Mouse (Mus musculus) spleen, adult 2 months (tissue): ENCODE measurements around the gene Gpc6. TPM values are rescaled to one million over a fixed set of nuclear protein-coding genes. Genes with fewer than 3 reads are reported as not detected.

Experiments
- DNase-seq, 2 experiments: peaks; one replicate each; pipeline versions ENCODE4 v3.0.0 to v3.0.0-alpha.2; 2012 to 2021; ENCODE audit warnings: low spot score in 2 of 2, low read depth in 1 of 2
- H3K27ac ChIP-seq: fragments of 200-500 bp; 2 replicates; pipeline ENCODE4 v1.5.1; 2012; ENCODE audit warnings: low read length, inconsistent platforms; ENCODE audit not compliant: insufficient read depth
- H3K27me3 ChIP-seq: fragments of 200-500 bp; 2 replicates; pipeline ENCODE4 v1.6.1; 2012; ENCODE audit warnings: mild to moderate bottlenecking, moderate library complexity, low read length, inconsistent platforms; ENCODE audit not compliant: control insufficient read depth, insufficient read depth
- H3K36me3 ChIP-seq: fragments of 200-500 bp; 2 replicates; pipeline ENCODE4 v1.6.1; 2012; ENCODE audit warnings: mild to moderate bottlenecking, low read length, inconsistent platforms; ENCODE audit not compliant: control insufficient read depth, insufficient read depth
- H3K4me1 ChIP-seq: fragments of 200-500 bp; 2 replicates; pipeline ENCODE4 v1.6.1; 2011; ENCODE audit warnings: inconsistent platforms; ENCODE audit not compliant: control insufficient read depth, insufficient read depth, insufficient read length
- H3K4me3 ChIP-seq: fragments of 200-500 bp; 2 replicates; pipeline ENCODE4 v1.5.1; 2011; ENCODE audit warnings: mild to moderate bottlenecking, inconsistent platforms; ENCODE audit not compliant: insufficient read depth, insufficient read length; ENCODE audit errors: extremely low read depth
- CTCF ChIP-seq: fragments of 200-500 bp; IDR thresholded peaks from 2 replicates; pipeline ENCODE4 v1.5.1; 2011; ENCODE audit warnings: mild to moderate bottlenecking, inconsistent platforms; ENCODE audit not compliant: insufficient read depth, insufficient read length, insufficient replicate concordance; ENCODE audit errors: extremely low read depth
- POLR2A ChIP-seq: fragments of 200-500 bp; IDR thresholded peaks from 2 replicates; pipeline ENCODE4 v1.6.1; 2011; ENCODE audit warnings: low read depth, low read length, inconsistent platforms
- WGBS: fragments of 180-500 bp; shearing (Covaris S2); methylation state at CpG from one replicate; pipeline ENCODE4 v1.1.7; 2018; 5-methylcytosine and 5-hydroxymethylcytosine counted together
- polyA plus RNA-seq: library from polyadenylated mRNA; depleted of rRNA; stranded (reverse); fragments of >200 nt; gene quantifications from 2 replicates; pipeline ENCODE4 v1.2.3, GENCODE M21; 2012

Gpc6 gene
- polyA plus RNA-seq, 1 experiment: 0.67 TPM

DNA sequence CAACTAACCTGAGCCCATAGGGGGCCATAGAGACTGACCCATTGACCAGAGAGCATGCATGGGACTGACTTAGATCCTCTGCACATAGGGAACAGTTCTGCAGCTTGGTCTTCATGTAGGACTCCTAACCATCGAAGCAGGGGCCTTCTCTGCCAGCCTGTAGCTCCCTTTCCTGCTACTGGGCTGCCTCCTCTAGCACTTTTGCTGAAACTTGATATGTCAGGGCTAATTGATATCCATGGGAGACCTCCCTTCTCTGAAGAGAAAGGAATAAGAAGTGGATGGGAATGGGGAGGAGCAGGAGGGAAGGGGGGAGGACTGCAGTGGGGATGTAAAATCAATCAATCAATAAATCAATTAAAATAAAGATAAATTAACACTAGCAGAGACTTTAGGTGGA lies 678.7 kb downstream of the Gpc6 start:
- Histone ChIP-seq H3K27ac (no peak overlapping the region), H3K4me1 (no peaks in the 10 kb centered on the region), H3K27me3 (no peaks in the 10 kb centered on the region), H3K4me3 (no peak overlapping the region), H3K36me3 (no peaks in the 10 kb centered on the region)
- no peak for TF ChIP-seq POLR2A
- no peak for TF ChIP-seq CTCF
- WGBS: 71% methylated on average over 1 of the region's 1 CpGs
- DNase-seq: no peak

DNA sequence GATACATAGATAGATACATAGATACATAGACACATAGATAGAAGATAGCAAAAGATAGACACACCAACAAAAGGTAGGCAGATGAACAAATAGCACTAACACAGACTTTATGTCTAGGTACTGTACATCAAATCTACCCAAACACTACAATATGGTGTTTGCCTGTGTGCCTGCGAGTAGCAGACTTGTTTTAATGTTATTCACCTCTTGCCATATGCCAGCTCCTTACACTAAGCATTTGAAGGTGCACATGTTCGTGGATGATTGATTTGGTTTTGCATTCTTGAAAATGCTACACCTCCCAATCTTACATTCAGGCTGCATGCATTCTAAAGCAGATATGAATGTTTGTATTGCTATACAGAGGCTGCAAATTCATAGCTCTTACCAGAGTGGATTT lies 680.6 kb downstream of the Gpc6 start:
- Histone ChIP-seq H3K4me1 (no peaks in the 10 kb centered on the region), H3K27ac (no peak overlapping the region), H3K36me3 (no peaks in the 10 kb centered on the region), H3K4me3 (no peak overlapping the region), H3K27me3 (no peaks in the 10 kb centered on the region)
- DNase-seq: no peak
- WGBS: 83% methylated on average over 2 of the region's 2 CpGs
- TF ChIP-seq CTCF (no peak), POLR2A (no peak)

DNA sequence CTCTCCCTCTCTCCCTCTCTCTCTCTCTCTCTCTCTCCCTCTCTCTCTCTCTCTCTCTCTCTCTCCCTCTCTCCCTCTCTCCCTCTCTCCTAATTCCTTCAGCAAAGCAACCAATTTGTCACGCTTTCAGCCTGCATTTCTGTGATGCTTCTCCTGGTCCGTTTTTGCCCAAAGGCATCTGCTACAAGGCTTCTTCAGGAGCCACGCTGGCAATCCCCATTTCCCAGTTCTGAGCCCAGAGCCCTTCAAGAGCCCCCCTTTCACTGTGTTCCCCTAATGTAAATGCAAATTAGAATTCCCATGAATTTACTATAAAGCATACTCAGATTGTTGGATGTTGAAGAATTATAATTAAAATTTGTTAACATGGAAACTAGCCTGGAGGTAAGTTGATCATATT lies 686.0 kb downstream of the Gpc6 start:
- no peak for DNase-seq
- Histone ChIP-seq H3K27ac (no peak overlapping the region), H3K4me1 (no peaks in the 10 kb centered on the region), H3K36me3 (no peaks in the 10 kb centered on the region), H3K27me3 (no peaks in the 10 kb centered on the region), H3K4me3 (no peak overlapping the region)
- whole genome bisulfite sequencing: 92% methylated on average over 3 of the region's 3 CpGs
- no peak for TF ChIP-seq POLR2A
- no peak for TF ChIP-seq CTCF

DNA sequence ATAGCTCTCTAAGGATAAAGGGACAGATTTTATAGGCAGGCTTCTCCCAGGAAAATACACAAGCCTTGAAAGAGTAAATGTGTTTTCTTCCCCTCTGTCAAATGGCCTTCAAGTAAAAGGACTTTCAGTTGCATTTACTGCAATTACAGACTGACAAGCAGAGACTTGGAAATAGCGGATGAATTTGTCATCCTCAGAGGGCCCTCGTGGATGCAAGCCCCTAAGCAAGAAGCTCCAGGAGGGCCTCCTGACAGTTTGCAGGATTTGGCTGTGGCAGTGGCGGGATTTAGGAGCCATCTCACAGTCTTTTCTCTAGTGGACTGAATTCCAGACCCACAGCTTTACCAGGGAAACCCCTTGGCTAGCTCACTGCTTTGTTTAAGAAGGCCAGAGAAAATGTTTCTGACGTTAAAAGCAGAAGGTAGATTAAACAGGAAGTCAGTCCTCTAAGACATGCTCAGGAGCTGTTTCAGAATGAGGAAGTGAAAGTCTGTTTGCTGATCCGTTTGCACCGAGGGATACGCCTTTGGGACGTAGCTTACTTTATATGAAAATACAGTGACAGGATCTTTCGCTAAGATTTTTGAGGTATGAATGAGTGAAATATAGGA lies 700.1 kb downstream of the Gpc6 start:
- Histone ChIP-seq H3K4me3 (no peak overlapping the region), H3K27ac (peak overlapping the region; percentile 78), H3K4me1 (peaks cover 4% of the 10 kb centered on the region), H3K27me3 (no peaks in the 10 kb centered on the region), H3K36me3 (no peaks in the 10 kb centered on the region)
- TF ChIP-seq POLR2A (no peak), CTCF (no peak)
- 12% methylated on average over 9 of the region's 9 CpGs for WGBS
- DNase-seq: peak; percentile 21 to 59

DNA sequence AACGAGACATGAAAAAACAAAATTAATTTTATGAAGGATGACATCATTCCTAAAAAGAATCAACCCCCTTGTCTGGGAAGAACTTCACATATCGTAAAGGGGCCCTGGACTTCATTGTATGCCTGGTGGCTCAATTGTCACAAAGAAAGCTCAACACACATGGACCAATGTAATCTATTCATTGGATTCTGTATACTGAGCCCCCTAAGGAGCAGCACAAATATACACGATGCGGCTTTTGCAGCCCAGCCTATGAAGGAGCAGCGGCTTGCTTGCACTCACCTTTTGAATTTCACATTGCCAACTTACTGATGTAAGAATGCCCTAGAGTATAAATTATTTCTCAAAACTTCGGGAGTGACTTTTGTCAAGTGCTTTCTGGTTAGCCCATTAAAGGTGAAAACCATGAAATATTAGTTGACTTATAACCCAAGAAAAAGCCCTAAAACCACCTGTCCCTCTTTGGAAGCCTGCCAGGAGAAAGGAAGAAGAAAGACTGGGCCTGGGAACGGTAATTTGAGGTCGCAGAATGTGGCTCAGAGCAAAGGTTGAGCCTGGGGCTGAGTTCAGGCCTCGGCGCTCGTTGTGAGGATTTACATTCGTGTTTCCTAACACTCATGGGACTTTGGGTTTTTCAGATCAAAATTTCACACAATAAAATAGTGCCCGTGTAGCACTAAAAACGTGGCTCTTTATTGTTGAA lies 709.3 kb downstream of the Gpc6 start:
- H3K27me3 ChIP-seq: no peaks in the 10 kb centered on the region
- no peaks in the 10 kb centered on the region for H3K36me3 ChIP-seq
- no peak overlapping the region for H3K27ac ChIP-seq
- no peaks in the 10 kb centered on the region for H3K4me1 ChIP-seq
- H3K4me3 ChIP-seq: no peak overlapping the region
- WGBS: 88% methylated on average over 14 of the region's 14 CpGs
- no peak for TF ChIP-seq CTCF
- no peak for TF ChIP-seq POLR2A
- DNase-seq: no peak

DNA sequence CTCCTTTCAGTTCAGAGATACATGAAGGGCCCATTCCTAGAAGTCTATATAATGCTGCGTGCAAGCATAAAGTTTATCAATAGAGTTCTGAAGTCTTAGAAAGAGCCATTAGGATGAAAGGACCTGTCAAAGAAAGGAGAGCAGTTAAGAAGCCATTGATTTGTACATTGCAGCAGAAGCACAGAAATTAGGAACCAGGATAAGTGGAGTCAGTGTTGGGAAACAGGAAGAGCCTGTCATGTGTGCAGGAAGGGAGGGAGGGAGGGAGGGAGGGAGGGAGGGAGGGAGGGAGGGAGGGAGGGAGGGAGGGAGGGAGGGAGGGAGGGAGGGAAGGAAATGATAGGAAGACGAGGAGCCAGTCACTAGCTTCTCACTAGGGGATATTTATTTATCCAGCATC lies 716.7 kb downstream of the Gpc6 start:
- WGBS: 80% methylated on average over 2 of the region's 2 CpGs
- Histone ChIP-seq H3K27me3 (no peaks in the 10 kb centered on the region), H3K4me3 (no peak overlapping the region), H3K27ac (no peak overlapping the region), H3K4me1 (no peaks in the 10 kb centered on the region), H3K36me3 (no peaks in the 10 kb centered on the region)
- TF ChIP-seq POLR2A (no peak), CTCF (no peak)
- no peak for DNase-seq

DNA sequence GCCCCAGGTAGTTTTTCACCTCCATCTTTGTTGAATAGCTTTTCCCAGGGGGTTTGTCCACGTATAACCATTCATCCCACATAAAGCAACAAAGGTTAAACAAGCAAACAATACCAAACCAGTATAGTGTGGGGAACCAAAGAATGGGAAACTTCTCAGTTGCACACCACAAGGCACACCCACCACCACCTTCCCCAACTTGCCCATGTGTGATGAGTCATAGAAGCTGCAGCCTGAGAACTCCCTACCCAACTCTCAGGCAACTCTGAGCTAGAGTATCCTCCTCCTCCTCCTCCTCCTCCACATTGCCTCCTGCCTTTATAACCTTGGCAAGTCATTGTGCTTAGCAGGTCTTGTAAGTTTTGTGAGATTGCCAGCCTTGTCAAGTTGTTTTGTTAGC lies 718.0 kb downstream of the Gpc6 start:
- WGBS: 71% methylated on average over 1 of the region's 1 CpGs
- no peak overlapping the region for H3K27ac ChIP-seq
- no peak for TF ChIP-seq POLR2A
- no peak for TF ChIP-seq CTCF
- H3K36me3 ChIP-seq: no peaks in the 10 kb centered on the region
- H3K4me1 ChIP-seq: no peaks in the 10 kb centered on the region
- no peak overlapping the region for H3K4me3 ChIP-seq
- DNase-seq: no peak
- no peaks in the 10 kb centered on the region for H3K27me3 ChIP-seq
